Mouse (Mus musculus) CD4-positive helper T cell, adult 2 months (primary cell): ENCODE measurements around the gene Lrrc73.

Experiments used
- DNase-seq: peaks from one replicate; pipeline ENCODE4 v3.0.0-alpha.2; 2012; ENCODE audit warnings: low read depth, missing footprints, low spot score

The Lrrc73 gene

GRCm38 (mm10) chr17:46253452-46254084 lies at the start of gene Lrrc73:
Lrrc73 (plus strand) TSS chr17:46253531.
- peak; percentile 91 for DNase-seq

GRCm38 (mm10) chr17:46206676-46207075 lies 46.7 kb upstream of the Lrrc73 start:
- no peak for DNase-seq

GRCm38 (mm10) chr17:46210550-46210949 lies 42.8 kb upstream of the Lrrc73 start:
- no peak for DNase-seq

GRCm38 (mm10) chr17:46221601-46222000 lies 31.7 kb upstream of the Lrrc73 start:
- no peak for DNase-seq

- DNase-seq: no peak
Observed at GRCm38 (mm10) chr17:46227576-46227975, 25.8 kb upstream of the Lrrc73 start.

GRCm38 (mm10) chr17:46236067-46236466 lies 17.3 kb upstream of the Lrrc73 start:
- no peak for DNase-seq

GRCm38 (mm10) chr17:46237079-46237478 lies 16.3 kb upstream of the Lrrc73 start:
- DNase-seq: no peak

GRCm38 (mm10) chr17:46237480-46237879 lies 15.9 kb upstream of the Lrrc73 start:
- no peak for DNase-seq

- DNase-seq: no peak
Observed at GRCm38 (mm10) chr17:46239516-46240114, 13.7 kb upstream of the Lrrc73 start.

- no peak for DNase-seq
Observed at GRCm38 (mm10) chr17:46241471-46241870, 11.9 kb upstream of the Lrrc73 start.

GRCm38 (mm10) chr17:46242274-46242673 lies 11.1 kb upstream of the Lrrc73 start:
- DNase-seq: no peak

- no peak for DNase-seq
Observed at GRCm38 (mm10) chr17:46242993-46243392, 10.3 kb upstream of the Lrrc73 start.

GRCm38 (mm10) chr17:46243624-46244023 lies 9.7 kb upstream of the Lrrc73 start:
- DNase-seq: no peak

- no peak for DNase-seq
Observed at GRCm38 (mm10) chr17:46244579-46244978, 8.8 kb upstream of the Lrrc73 start.

GRCm38 (mm10) chr17:46247512-46248188 lies 5.7 kb upstream of the Lrrc73 start, which contains the start of the genes Polr1c and Yipf3:
Polr1c (minus strand) TSS chr17:46248054.
Yipf3 (plus strand) TSS chr17:46248080.
- DNase-seq: peak; percentile 94

- no peak for DNase-seq
Observed at GRCm38 (mm10) chr17:46248189-46248522, 5.2 kb upstream of the Lrrc73 start.

- peak; percentile 35 for DNase-seq
Observed at GRCm38 (mm10) chr17:46251174-46251573, 2.2 kb upstream of the Lrrc73 start.

- DNase-seq: peak; percentile 65
Observed at GRCm38 (mm10) chr17:46252571-46253451, 520 bp upstream of the Lrrc73 start.

- no peak for DNase-seq
Observed at GRCm38 (mm10) chr17:46254106-46254505, 775 bp downstream of the Lrrc73 start.

GRCm38 (mm10) chr17:46255147-46255546 lies 1.8 kb downstream of the Lrrc73 start:
- no peak for DNase-seq

GRCm38 (mm10) chr17:46258279-46259053 lies 5.1 kb downstream of the Lrrc73 start:
- DNase-seq: no peak
